Mouse (Mus musculus): Measurements from ENCODE around the gene Bcl2a1b.

Gene Bcl2a1b

DNA sequence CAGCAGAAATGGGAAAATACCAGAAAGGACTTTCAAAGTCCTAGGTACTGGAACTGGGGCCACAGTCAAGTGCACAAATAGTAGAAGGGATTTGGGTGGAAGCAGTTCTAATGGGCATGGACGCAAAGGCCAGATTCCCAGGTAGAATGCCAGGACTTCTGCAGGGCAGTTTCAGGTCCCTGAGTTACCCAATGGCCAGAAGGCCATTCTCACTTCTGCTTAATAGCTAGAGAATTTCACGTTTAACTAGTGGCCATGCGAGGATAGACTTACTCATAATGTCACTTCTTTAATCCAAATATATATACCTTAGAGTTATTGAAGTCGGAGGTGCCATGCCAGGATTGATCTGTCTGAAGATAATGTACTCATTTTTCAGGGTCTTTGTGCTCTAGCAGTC is 38.1 kb downstream of the Bcl2a1b start:
- in situ Hi-C loops (cut with MboI, MseI), result loop anchor here (5.0 kb wide), 1 partner anchor 545 kb away; no protein-coding TSS in a partner anchor

- in situ Hi-C loops (cut with MboI, MseI), result loop anchor here (5.0 kb wide), 1 partner anchor 547 kb away; no protein-coding TSS in a partner anchor
Observed at GRCm38 (mm10) chr9:89238976-89239505, 40.0 kb downstream of the Bcl2a1b start.

- in situ Hi-C loops (cut with MboI, MseI), result loop anchor here (5.0 kb wide), 1 partner anchor 258 kb away; no protein-coding TSS in a partner anchor
Observed at GRCm38 (mm10) chr9:89240516-89241019, 41.6 kb downstream of the Bcl2a1b start.

DNA sequence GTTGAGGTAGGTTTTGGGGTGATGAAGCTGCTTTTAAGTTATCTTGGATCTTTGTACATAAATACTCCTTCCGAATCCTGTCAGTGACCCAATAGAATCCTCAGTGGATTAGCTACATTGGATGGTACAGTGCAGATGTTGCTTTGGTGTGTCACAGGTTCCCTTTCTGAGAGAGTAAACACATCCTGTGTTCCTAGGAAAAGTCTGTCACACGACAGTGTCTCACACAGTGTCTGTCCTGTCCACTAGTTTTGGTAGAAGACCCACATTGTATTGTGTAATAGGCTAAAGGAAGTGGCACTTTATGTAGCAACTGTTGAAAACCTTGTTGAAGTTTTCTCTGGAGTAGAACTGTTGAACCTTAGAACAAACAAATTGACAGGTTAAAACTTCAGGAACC is 54.4 kb downstream of the Bcl2a1b start:
- in situ Hi-C loops (cut with MboI, MseI), result no loop called here

DNA sequence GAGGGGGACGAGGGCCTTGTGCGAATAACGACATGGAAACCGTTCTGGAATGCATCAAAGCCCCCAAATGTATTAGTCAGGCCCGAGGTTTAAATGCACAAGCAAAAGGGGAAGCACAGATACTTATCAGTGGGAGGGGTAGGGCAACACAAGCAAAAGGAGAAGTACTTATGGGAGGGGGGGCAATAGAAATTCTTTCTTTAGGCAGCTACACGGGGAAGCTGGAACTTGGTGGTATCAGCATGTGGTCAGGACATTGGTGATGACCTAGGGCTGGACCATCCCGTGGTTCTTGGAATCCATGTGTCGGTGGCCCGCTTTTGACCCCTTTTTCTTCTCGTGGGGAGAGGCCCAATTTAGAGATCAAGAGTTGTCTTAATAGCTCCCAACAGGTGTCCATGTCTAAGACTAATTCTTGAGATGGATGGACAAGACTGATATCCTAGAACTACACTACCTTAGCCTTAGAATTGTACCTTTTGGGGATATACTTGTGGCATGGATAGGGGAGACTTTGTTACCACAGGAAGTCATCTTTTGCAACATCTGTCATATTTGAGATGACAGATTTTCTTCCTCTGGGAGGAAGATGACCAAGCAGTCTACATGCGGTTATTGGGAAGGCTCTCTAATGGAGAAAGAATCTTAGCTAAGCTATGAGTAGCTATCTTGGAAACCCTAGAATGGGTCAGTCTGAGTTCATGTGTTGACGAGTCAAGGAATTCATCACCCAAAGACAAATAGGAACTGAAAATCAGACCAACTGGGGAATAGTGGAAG is 57.7 kb downstream of the Bcl2a1b start:
- in situ Hi-C loops (cut with MboI, MseI), result no loop called here
